Mouse (Mus musculus) intestine, embryonic 16.5 days (tissue): ENCODE results near the gene Alb. TPM values are rescaled to one million over a fixed set of nuclear protein-coding genes. Genes with fewer than 3 reads are reported as not detected.

Experiments used
- ATAC-seq: fragments of 200-750 bp; cut with Nextera tagmentation; 2 replicates; pipeline ENCODE4 v1.8.0; 2017; ENCODE audit warnings: moderate TSS enrichment, moderate library complexity
- H3K27ac ChIP-seq: fragments of 300-500 bp; sonication (generic); 2 replicates; pipeline ENCODE4 v1.5.1; 2014; ENCODE audit warnings: mild to moderate bottlenecking, low read length
- H3K27me3 ChIP-seq: fragments of 300-500 bp; sonication (generic); replicated peaks from 2 replicates; pipeline ENCODE4 v1.6.1; 2014; ENCODE audit warnings: low read length, control low read depth, mixed read lengths; ENCODE audit not compliant: control insufficient read depth, insufficient read depth
- H3K36me3 ChIP-seq: fragments of 300-500 bp; sonication (generic); 2 replicates; pipeline ENCODE4 v1.6.1; 2014; ENCODE audit warnings: low read length, control low read depth; ENCODE audit not compliant: control insufficient read depth, insufficient read depth
- H3K4me1 ChIP-seq: fragments of 300-500 bp; sonication (generic); 2 replicates; pipeline ENCODE4 v1.6.1; 2014; ENCODE audit warnings: low read length, control low read depth, mixed read lengths; ENCODE audit not compliant: control insufficient read depth, insufficient read depth
- H3K4me2 ChIP-seq: fragments of 300-500 bp; sonication (generic); 2 replicates; pipeline ENCODE4 v1.6.1; 2014; ENCODE audit warnings: low read depth, low read length, control low read depth
- H3K4me3 ChIP-seq: fragments of 300-500 bp; sonication (generic); 2 replicates; pipeline ENCODE4 v1.5.1; 2014; ENCODE audit warnings: mild to moderate bottlenecking, low read length
- H3K9ac ChIP-seq: fragments of 300-500 bp; sonication (generic); 2 replicates; pipeline ENCODE4 v1.6.1; 2014; ENCODE audit warnings: low read depth, low read length
- H3K9me3 ChIP-seq: fragments of 300-500 bp; sonication (generic); 2 replicates; pipeline ENCODE4 v1.6.1; 2016; ENCODE audit warnings: low read length, control low read depth; ENCODE audit not compliant: control insufficient read depth
- WGBS: fragments of 180-500 bp; shearing (Covaris S2); extraction: QIAGEN DNeasy Blood & Tissue Kit; methylation state at CpG from one replicate; pipeline ENCODE4 v1.1.7; 2014; 5-methylcytosine and 5-hydroxymethylcytosine counted together
- polyA plus RNA-seq: library from polyadenylated mRNA; unstranded; fragments of >200 nt; fragmentation: Nextera tagmentation; extraction: Ambion mirVana; gene quantifications from 2 replicates; pipeline ENCODE4 v1.2.1, GENCODE M21; 2015

Gene Alb
- 40.3 and 106 TPM in 2 replicates for polyA plus RNA-seq

DNA sequence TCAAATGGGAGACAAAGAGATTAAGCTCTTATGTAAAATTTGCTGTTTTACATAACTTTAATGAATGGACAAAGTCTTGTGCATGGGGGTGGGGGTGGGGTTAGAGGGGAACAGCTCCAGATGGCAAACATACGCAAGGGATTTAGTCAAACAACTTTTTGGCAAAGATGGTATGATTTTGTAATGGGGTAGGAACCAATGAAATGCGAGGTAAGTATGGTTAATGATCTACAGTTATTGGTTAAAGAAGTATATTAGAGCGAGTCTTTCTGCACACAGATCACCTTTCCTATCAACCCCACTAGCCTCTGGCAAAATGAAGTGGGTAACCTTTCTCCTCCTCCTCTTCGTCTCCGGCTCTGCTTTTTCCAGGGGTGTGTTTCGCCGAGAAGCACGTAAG lies at the start of gene Alb:
Gene Alb, plus strand, starts transcription at position 279 of the 400 bp plus-strand sequence.
- no peak for ATAC-seq
- 87% methylated on average over 8 of the region's 8 CpGs for WGBS
- Histone ChIP-seq H3K27me3 (no peaks in the 10 kb centered on the region), H3K9me3 (no peaks in the 10 kb centered on the region), H3K27ac (no peak within 1 kb of the TSS), H3K9ac (no peak within 1 kb of the TSS), H3K4me3 (no peak within 1 kb of the TSS), H3K4me1 (no peaks in the 10 kb centered on the region), H3K36me3 (no peaks in the 10 kb centered on the region), H3K4me2 (no peak within 1 kb of the TSS)

DNA sequence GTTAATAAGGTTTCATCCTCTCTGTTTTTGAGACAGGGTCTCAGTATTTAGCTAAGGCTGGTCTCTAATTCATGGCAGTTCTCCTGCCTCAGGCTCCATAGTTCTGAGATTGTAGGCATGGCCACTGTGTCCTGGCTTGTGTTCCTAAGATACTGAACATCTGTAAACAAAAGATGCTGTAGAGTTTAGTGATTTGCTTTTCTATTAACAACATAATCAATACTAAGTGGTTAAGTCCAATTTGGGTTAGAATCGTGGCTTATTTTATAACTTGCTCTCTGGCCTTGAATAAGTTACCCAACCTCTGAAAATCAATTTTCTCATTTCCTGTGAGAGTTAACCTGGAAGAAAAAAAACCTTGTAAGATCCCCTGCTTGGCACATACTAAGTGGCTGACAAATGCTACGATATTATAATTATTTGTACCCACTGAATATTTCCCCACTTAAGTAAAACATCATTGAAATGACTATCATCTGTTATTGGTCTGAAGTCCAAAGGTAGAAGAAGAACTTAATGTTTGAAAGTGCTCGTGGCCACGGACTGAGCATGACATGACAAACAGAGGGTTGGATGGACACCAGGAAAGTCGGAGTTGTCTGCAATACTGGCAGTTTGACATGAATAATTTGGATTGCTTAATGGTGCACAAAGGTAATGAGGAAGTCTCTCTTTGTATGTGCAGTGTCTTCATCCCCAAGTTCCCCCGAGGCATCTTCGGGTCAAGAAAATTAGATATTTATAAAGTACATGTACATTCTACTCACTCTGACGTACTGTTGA lies 46.4 kb upstream of the Alb start:
- no peak for ATAC-seq
- WGBS, result 60% methylated on average over 8 of the region's 8 CpGs

DNA sequence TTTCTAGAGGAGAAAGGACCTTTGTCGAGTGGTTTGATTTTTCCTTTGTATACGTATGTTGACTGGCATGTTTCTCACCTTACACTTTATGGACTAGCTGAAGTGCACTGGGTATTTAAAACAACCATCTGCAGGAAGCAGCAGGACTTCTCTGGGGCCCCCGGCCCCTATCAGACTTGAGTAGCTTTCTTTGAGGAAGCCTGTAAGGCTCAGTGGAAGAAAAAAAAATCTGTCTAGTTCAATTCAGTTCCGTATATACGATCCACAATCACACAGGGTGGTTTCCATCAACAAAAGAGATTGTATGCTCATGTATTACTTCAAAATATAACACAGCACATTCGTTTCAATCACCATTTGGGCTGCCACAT lies 45.8 kb upstream of the Alb start:
- Histone ChIP-seq H3K36me3 (no peaks in the 10 kb centered on the region), H3K9ac (no peak overlapping the region), H3K4me2 (no peak overlapping the region), H3K27ac (no peak overlapping the region), H3K27me3 (no peaks in the 10 kb centered on the region), H3K4me1 (peaks cover 4% of the 10 kb centered on the region; the same call in 1 of the 2 replicates), H3K9me3 (no peaks in the 10 kb centered on the region), H3K4me3 (no peak overlapping the region)
- no peak for ATAC-seq
- WGBS, result 30% methylated on average over 6 of the region's 6 CpGs

More for the DNA sequence above, 46.4 kb upstream of the Alb start:
- no peaks in the 10 kb centered on the region for H3K27me3 ChIP-seq
- H3K4me3 ChIP-seq, result no peak overlapping the region
- H3K9me3 ChIP-seq, result no peaks in the 10 kb centered on the region
- H3K9ac ChIP-seq, result no peak overlapping the region
- no peak overlapping the region for H3K27ac ChIP-seq
- H3K36me3 ChIP-seq, result no peaks in the 10 kb centered on the region
- no peak overlapping the region for H3K4me2 ChIP-seq
- peaks cover 4% of the 10 kb centered on the region; the same call in 1 of the 2 replicates for H3K4me1 ChIP-seq

DNA sequence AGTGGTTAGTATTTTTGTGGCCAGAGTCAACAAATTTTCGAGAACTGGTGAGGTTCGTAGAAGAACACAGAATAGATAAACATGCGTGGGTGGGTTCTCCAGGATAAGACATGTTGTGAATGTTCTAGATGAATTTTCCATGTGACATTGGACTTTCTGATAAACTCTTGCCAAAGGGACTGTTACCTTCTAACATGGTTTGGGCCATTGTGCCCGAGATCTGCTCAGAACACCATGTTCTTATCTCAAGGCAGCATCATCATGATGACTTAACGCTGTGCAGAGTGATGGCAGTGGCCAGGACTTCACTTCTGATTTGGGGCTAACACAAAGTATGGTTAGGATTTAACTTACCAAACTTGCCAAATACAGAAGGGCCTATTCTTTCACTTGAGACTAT lies 36.1 kb upstream of the Alb start:
- Histone ChIP-seq H3K27me3 (no peaks in the 10 kb centered on the region), H3K27ac (no peak overlapping the region), H3K9me3 (no peaks in the 10 kb centered on the region), H3K4me1 (no peaks in the 10 kb centered on the region), H3K4me2 (no peak overlapping the region), H3K4me3 (no peak overlapping the region), H3K36me3 (no peaks in the 10 kb centered on the region), H3K9ac (no peak overlapping the region)
- no peak for ATAC-seq
- 82% methylated on average over 5 of the region's 5 CpGs for WGBS

DNA sequence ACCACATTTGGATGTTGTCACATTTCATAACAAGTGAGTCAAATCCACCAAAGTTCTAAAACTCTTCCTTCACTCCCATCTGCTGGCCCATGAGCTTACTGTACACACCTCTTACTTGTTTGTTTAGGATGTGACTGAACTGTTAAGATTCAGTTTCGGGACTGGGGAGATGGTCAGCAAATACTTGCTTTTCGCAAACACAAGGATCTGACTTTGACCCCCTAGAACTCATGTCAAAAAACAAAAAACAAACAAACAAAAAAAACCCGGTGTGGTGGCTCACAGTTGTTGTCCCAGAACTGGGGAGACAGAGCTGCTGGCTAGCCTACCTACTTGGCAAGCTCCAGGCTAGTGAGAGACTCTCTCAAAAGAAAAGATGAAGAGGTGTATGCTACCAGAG lies 35.5 kb upstream of the Alb start:
- no peak for ATAC-seq
- H3K27ac ChIP-seq, result no peak overlapping the region
- H3K9ac ChIP-seq, result no peak overlapping the region
- H3K4me1 ChIP-seq, result no peaks in the 10 kb centered on the region
- H3K36me3 ChIP-seq, result no peaks in the 10 kb centered on the region
- no peaks in the 10 kb centered on the region for H3K9me3 ChIP-seq
- H3K27me3 ChIP-seq, result no peaks in the 10 kb centered on the region
- no peak overlapping the region for H3K4me3 ChIP-seq
- H3K4me2 ChIP-seq, result no peak overlapping the region
- WGBS, result 79% methylated on average over 3 of the region's 3 CpGs

DNA sequence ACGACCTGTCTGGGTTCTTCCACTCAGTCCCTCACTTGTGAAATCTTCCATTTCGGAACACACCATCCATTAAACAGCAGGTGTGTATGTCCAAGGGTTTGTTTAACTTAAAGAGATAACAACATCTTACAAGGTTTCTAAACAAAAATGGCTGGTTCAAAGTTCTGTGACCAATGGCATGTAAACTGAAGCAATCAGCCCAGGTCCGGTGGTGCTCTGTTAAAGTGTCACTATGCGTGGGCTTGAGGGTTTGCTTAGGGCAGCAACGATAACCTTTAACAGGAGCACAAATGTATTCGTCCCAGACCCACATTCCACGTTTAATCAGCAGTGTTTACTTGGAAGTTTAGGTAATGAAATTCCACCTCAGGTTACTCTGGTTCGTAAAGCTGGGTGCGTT lies 29.6 kb upstream of the Alb start:
- Histone ChIP-seq H3K27ac (no peak overlapping the region), H3K4me2 (no peak overlapping the region), H3K9ac (no peak overlapping the region), H3K9me3 (no peaks in the 10 kb centered on the region), H3K4me1 (no peaks in the 10 kb centered on the region), H3K4me3 (no peak overlapping the region), H3K27me3 (no peaks in the 10 kb centered on the region), H3K36me3 (no peaks in the 10 kb centered on the region)
- ATAC-seq, result peak; percentile 53; the same call in 1 of the 2 replicates
- 35% methylated on average over 9 of the region's 9 CpGs for WGBS

DNA sequence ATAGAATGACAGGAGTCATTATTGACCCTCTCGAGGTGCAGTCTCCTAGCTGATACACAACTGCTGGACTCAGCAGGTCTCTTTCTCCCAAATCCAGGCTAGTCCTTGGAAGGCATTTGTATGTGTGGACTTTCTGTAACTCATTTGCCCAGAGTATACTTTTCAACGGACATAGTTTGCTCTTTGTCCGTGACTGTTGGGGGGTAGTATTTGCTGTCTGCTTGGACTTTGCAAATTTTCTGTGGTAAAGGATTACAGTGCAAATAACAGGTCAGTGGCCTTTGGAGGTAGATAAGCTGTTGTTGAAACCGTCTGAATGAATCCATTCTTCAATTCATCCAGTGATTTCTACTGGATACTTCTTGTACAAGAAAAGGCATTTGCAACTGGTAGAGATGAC lies 21.5 kb upstream of the Alb start:
- no peak overlapping the region for H3K9ac ChIP-seq
- H3K4me3 ChIP-seq, result no peak overlapping the region
- no peak overlapping the region for H3K4me2 ChIP-seq
- H3K27me3 ChIP-seq, result no peaks in the 10 kb centered on the region
- WGBS, result 54% methylated on average over 4 of the region's 4 CpGs
- ATAC-seq, result no peak
- H3K36me3 ChIP-seq, result no peaks in the 10 kb centered on the region
- H3K4me1 ChIP-seq, result no peaks in the 10 kb centered on the region
- H3K27ac ChIP-seq, result no peak overlapping the region
- no peaks in the 10 kb centered on the region for H3K9me3 ChIP-seq

DNA sequence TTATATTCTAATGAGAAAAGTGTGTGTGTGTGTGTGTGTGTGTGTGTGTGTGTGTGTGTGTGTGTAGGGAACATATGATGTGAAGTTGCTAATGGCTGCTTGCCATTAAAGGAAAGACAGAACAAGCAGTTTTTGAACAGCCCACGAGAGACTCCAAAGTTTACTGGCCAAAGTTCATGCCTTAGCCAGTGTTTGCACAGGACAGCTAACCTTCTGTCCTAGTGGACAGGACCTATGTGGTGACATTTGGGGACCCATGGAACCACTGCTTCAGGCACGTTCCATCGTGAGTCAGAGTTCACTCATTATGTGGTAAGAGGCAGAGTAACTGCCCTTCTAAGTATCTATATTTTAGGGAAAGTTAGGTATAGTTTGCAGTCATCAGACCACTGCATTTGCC lies 13.1 kb upstream of the Alb start:
- Histone ChIP-seq H3K4me3 (no peak overlapping the region), H3K4me2 (no peak overlapping the region), H3K4me1 (no peaks in the 10 kb centered on the region), H3K9me3 (no peaks in the 10 kb centered on the region), H3K9ac (no peak overlapping the region), H3K27ac (no peak overlapping the region), H3K27me3 (no peaks in the 10 kb centered on the region), H3K36me3 (no peaks in the 10 kb centered on the region)
- ATAC-seq, result peak; percentile 53
- 67% methylated on average over 3 of the region's 3 CpGs for WGBS

DNA sequence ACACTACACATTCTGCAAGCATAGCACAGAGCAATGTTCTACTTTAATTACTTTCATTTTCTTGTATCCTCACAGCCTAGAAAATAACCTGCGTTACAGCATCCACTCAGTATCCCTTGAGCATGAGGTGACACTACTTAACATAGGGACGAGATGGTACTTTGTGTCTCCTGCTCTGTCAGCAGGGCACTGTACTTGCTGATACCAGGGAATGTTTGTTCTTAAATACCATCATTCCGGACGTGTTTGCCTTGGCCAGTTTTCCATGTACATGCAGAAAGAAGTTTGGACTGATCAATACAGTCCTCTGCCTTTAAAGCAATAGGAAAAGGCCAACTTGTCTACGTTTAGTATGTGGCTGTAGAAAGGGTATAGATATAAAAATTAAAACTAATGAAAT lies 10.7 kb upstream of the Alb start:
- no peak overlapping the region for H3K27ac ChIP-seq
- no peaks in the 10 kb centered on the region for H3K27me3 ChIP-seq
- no peak overlapping the region for H3K4me2 ChIP-seq
- H3K9me3 ChIP-seq, result no peaks in the 10 kb centered on the region
- no peak for ATAC-seq
- 69% methylated on average over 5 of the region's 5 CpGs for WGBS
- no peaks in the 10 kb centered on the region for H3K36me3 ChIP-seq
- no peak overlapping the region for H3K4me3 ChIP-seq
- no peak overlapping the region for H3K9ac ChIP-seq
- no peaks in the 10 kb centered on the region for H3K4me1 ChIP-seq

DNA sequence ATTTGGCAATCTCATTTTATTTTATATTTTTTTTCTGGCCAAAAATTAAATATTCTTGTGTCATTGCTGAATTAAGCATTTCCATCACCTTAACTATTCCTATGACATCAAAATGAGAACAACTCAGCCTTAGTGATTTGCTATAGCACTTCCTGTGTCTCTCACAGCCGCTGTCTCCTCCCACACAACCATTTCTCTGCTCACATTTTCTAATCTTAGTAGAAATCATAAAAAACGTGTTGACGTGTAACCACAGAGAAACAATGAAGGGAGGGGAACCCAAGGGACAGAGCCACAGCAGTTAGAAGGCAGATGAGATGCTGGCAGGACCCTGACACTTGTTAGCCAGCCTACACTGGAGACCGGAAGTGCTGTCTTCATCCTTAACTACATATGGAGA lies 8.0 kb upstream of the Alb start:
- Histone ChIP-seq H3K36me3 (no peaks in the 10 kb centered on the region), H3K4me3 (no peak overlapping the region), H3K9me3 (no peaks in the 10 kb centered on the region), H3K9ac (no peak overlapping the region), H3K4me2 (no peak overlapping the region), H3K4me1 (no peaks in the 10 kb centered on the region), H3K27me3 (no peaks in the 10 kb centered on the region), H3K27ac (no peak overlapping the region)
- ATAC-seq, result no peak
- WGBS, result 68% methylated on average over 4 of the region's 4 CpGs
